Mouse (Mus musculus): Measurements from ENCODE around the gene Rsrc2. TPM values are rescaled to one million over a fixed set of nuclear protein-coding genes. Genes with fewer than 3 reads are reported as not detected.
"Not testable (repeated sequence)": the region's sequence is repeated elsewhere in the genome, so short reads cannot be mapped to it uniquely, and the experiment has no call there.

Rsrc2 gene
- total and polyA plus RNA-seq, 3 experiments, result 55.8 to 128 (median 107) TPM

DNA sequence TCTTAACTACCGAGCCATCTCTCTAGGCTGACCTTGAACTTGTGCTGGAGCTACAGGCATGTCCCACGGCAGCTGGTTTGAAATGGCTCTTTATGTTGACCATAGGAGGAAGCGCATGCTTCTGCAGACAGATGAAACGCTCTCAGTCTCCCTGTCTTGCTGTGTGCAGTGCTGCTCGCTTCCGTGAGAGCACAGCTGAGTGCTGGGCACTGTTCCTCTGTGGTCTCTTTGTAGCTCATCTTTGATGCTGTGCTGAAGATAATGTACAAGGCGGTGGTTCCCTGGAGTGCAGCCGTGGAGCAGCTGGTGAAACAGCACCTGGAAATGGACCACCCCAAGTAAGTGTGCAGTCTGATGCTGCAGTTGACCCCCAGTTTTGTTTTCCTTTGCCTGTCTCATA, 31.5 kb upstream of the Rsrc2 start:
- H3K9me3 ChIP-seq (replicated peaks; ENCODE audit: low read length), result no peaks in the 10 kb centered on the region
- no peak overlapping the region for H3K27ac ChIP-seq (ENCODE audit: insufficient read depth, low read depth)
- H3K4me2 ChIP-seq (ENCODE audit: insufficient read depth, low read depth, poor library complexity, severe bottlenecking), result no peak overlapping the region
- peaks cover 68 to 99% of the 10 kb centered on the region in 2 experiments for H3K36me3 ChIP-seq (replicated peaks in 1 of 2; ENCODE audit: control insufficient read depth in 1 of 2, insufficient read depth in 1 of 2, low read length in 1 of 2)
- no peak for DNase-seq (ENCODE audit: extremely low read depth)
- dilution Hi-C loops (cut with MboI; ENCODE audit: extremely low pct_ligation_motif_present, extremely low pct_unique_long_range_greater_than_20kb, low sequenced_read_pairs) (no loop called here), in situ Hi-C loops (cut with MboI; ENCODE audit: low pct_ligation_motif_present, low pct_unique_long_range_greater_than_20kb, low sequenced_read_pairs) (no loop called here)
- no peaks in the 10 kb centered on the region for H3K27me3 ChIP-seq (replicated peaks)
- no peak overlapping the region for H3K9ac ChIP-seq (ENCODE audit: insufficient read depth, low read depth)
- H3K4me3 ChIP-seq (replicated peaks in 1 of 3; ENCODE audit: low read depth in 2 of 3, low read length in 2 of 3, poor library complexity in 1 of 3), result no peak overlapping the region
- no peak for TF ChIP-seq ELF1 (IDR thresholded peaks at IDR 0.05; ENCODE audit: low read depth, low read length)
- no peak for TF ChIP-seq POLR2A (IDR thresholded peaks at IDR 0.05; ENCODE audit: low read depth, low read length)
- no peak for TF ChIP-seq HCFC1 (IDR thresholded peaks at IDR 0.05; ENCODE audit: low read depth, low read length)
- TF ChIP-seq EP300 (IDR thresholded peaks at IDR 0.05; ENCODE audit: low read length), result no peak
- no peak for TF ChIP-seq TBP (conservative IDR thresholded peaks at IDR 0.05; ENCODE audit: low read depth, low read length)
- TF ChIP-seq BHLHE40 (IDR thresholded peaks at IDR 0.05; ENCODE audit: low read depth, low read length), result no peak
- no peak for TF ChIP-seq CHD1 (IDR thresholded peaks at IDR 0.05; ENCODE audit: low read depth, low read length)
- no peak for TF ChIP-seq MEF2A (IDR thresholded peaks at IDR 0.05; ENCODE audit: borderline replicate concordance, low read depth, low read length)
- no peak for TF ChIP-seq JUND (conservative IDR thresholded peaks at IDR 0.05; ENCODE audit: low read depth, low read length)
- H3K4me1 ChIP-seq (ENCODE audit: control insufficient read depth in 1 of 2, insufficient read depth in 2 of 2), result no peaks in the 10 kb centered on the region; a peak in 1 of 4 replicates
- H3K79me2 ChIP-seq (replicated peaks; ENCODE audit: control insufficient read depth, extremely low read depth, insufficient read depth, poor library complexity, severe bottlenecking), result no peaks in the 10 kb centered on the region; the same call in 1 of the 2 replicates

- Histone ChIP-seq H3K79me2 (replicated peaks; ENCODE audit: control insufficient read depth, extremely low read depth, insufficient read depth, poor library complexity, severe bottlenecking) (no peaks in the 10 kb centered on the region), H3K36me3 (replicated peaks in 1 of 2; ENCODE audit: control insufficient read depth in 1 of 2, insufficient read depth in 1 of 2, low read length in 1 of 2) (peaks cover 64 to 87% of the 10 kb centered on the region in 2 experiments), H3K9me3 (replicated peaks; ENCODE audit: low read length) (no peaks in the 10 kb centered on the region), H3K27ac (ENCODE audit: insufficient read depth, low read depth) (no peak overlapping the region), H3K4me3 (replicated peaks in 1 of 3; ENCODE audit: low read depth in 2 of 3, low read length in 2 of 3, poor library complexity in 1 of 3) (no peak overlapping the region), H3K27me3 (replicated peaks) (no peaks in the 10 kb centered on the region), H3K9ac (ENCODE audit: insufficient read depth, low read depth) (no peak overlapping the region), H3K4me1 (ENCODE audit: control insufficient read depth in 1 of 2, insufficient read depth in 2 of 2) (peaks cover 0 to 12% of the 10 kb centered on the region in 2 experiments; a peak in 2 of 4 replicates), H3K4me2 (ENCODE audit: insufficient read depth, low read depth, poor library complexity, severe bottlenecking) (no peak overlapping the region)
- peak; percentile 22 for DNase-seq (ENCODE audit: extremely low read depth)
- TF ChIP-seq E2F4 (IDR thresholded peaks at IDR 0.05; ENCODE audit: insufficient replicate concordance, low read depth, low read length) (no peak), KAT2A (IDR thresholded peaks at IDR 0.05; ENCODE audit: insufficient replicate concordance, low read length) (no peak), USF2 (conservative IDR thresholded peaks at IDR 0.05; ENCODE audit: low read depth, low read length) (no peak), BHLHE40 (IDR thresholded peaks at IDR 0.05; ENCODE audit: low read depth, low read length) (peak; percentile 50)
- dilution Hi-C loops (cut with MboI; ENCODE audit: extremely low pct_ligation_motif_present, extremely low pct_unique_long_range_greater_than_20kb, low sequenced_read_pairs), result no loop called here
- in situ Hi-C loops (cut with MboI; ENCODE audit: low pct_ligation_motif_present, low pct_unique_long_range_greater_than_20kb, low sequenced_read_pairs), result no loop called here
Measured at GRCm38 (mm10) chr5:123773441-123773840, 24.2 kb upstream of the Rsrc2 start.

DNA sequence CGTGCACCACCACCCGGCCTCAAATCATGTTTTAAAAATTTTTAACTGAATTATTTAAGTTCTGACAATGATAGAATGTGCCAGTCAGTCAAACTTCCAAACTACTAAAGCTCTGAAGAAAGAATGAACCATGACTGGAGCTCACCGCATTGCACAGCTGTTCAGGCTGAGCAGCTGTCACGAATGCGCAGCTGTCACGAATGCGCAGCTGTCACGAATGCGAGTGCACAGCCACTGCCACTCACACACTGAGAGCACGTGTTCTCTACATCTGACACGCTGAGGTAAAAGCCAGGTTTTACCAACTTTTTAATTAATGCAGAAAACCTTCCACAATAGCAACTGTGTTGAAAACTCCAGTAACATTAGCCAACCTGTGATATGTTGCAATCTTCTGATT, 17.2 kb upstream of the Rsrc2 start:
- H3K4me2 ChIP-seq (ENCODE audit: insufficient read depth, low read depth, poor library complexity, severe bottlenecking); DNase-seq (ENCODE audit: extremely low read depth); H3K4me3 ChIP-seq (replicated peaks in 1 of 3; ENCODE audit: low read depth in 2 of 3, low read length in 2 of 3, poor library complexity in 1 of 3); H3K4me1 ChIP-seq (ENCODE audit: control insufficient read depth in 1 of 2, insufficient read depth in 2 of 2); H3K79me2 ChIP-seq (replicated peaks; ENCODE audit: control insufficient read depth, extremely low read depth, insufficient read depth, poor library complexity, severe bottlenecking); H3K9ac ChIP-seq (ENCODE audit: insufficient read depth, low read depth); H3K27me3 ChIP-seq (replicated peaks); in situ Hi-C loops (cut with MboI; ENCODE audit: low pct_ligation_motif_present, low pct_unique_long_range_greater_than_20kb, low sequenced_read_pairs); H3K9me3 ChIP-seq (replicated peaks; ENCODE audit: low read length); dilution Hi-C loops (cut with MboI; ENCODE audit: extremely low pct_ligation_motif_present, extremely low pct_unique_long_range_greater_than_20kb, low sequenced_read_pairs); H3K27ac ChIP-seq (ENCODE audit: insufficient read depth, low read depth): not testable (repeated sequence)
- peaks cover 63 to 86% of the 10 kb centered on the region in 2 experiments for H3K36me3 ChIP-seq (replicated peaks in 1 of 2; ENCODE audit: control insufficient read depth in 1 of 2, insufficient read depth in 1 of 2, low read length in 1 of 2)
